Mouse (Mus musculus) right cerebral cortex, adult 18-20 months (tissue): Measurements from ENCODE around the gene Hdac11.
"Not testable (repeated sequence)": the region's sequence is repeated elsewhere in the genome, so short reads cannot be mapped to it uniquely, and the experiment has no call there.

Source experiments
- DNase-seq: peaks from one replicate; pipeline ENCODE4 v3.0.0; 2022; ENCODE audit warnings: mixed read lengths

Hdac11 gene

GRCm38 (mm10) chr6:91207491-91207890 lies 51.0 kb downstream of the Hdac11 start:
- no peak for DNase-seq

- DNase-seq: no peak
Measured at GRCm38 (mm10) chr6:91209780-91210179, 53.3 kb downstream of the Hdac11 start.

- no peak for DNase-seq
Measured at GRCm38 (mm10) chr6:91210852-91211251, 54.4 kb downstream of the Hdac11 start.

DNA sequence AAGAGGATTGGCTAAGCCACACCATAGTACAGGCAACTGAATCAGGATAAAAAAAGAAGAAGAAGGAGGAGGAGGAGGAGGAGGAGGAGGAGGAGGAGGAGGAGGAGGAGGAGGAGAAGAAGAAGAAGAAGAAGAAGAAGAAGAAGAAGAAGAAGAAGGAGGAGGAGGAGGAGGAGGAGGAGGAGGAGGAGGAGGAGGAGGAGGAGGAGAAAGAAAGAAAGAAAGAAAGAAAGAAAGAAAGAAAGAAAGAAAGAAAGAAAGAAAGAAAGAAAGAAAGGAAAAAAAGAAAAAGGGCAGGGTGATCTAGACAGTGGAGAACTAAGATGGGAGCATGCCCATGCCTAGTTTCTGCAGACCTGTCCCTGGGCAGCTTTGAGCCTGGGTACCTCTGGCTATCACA lies 55.7 kb downstream of the Hdac11 start, which contains the start of gene Fbln2:
Gene Fbln2 (plus strand): TSS at position 301 of the 400 bp plus-strand sequence.
- not testable (repeated sequence) for DNase-seq

- peak; percentile 43 for DNase-seq
Measured at GRCm38 (mm10) chr6:91212571-91212970, 56.1 kb downstream of the Hdac11 start.

DNA sequence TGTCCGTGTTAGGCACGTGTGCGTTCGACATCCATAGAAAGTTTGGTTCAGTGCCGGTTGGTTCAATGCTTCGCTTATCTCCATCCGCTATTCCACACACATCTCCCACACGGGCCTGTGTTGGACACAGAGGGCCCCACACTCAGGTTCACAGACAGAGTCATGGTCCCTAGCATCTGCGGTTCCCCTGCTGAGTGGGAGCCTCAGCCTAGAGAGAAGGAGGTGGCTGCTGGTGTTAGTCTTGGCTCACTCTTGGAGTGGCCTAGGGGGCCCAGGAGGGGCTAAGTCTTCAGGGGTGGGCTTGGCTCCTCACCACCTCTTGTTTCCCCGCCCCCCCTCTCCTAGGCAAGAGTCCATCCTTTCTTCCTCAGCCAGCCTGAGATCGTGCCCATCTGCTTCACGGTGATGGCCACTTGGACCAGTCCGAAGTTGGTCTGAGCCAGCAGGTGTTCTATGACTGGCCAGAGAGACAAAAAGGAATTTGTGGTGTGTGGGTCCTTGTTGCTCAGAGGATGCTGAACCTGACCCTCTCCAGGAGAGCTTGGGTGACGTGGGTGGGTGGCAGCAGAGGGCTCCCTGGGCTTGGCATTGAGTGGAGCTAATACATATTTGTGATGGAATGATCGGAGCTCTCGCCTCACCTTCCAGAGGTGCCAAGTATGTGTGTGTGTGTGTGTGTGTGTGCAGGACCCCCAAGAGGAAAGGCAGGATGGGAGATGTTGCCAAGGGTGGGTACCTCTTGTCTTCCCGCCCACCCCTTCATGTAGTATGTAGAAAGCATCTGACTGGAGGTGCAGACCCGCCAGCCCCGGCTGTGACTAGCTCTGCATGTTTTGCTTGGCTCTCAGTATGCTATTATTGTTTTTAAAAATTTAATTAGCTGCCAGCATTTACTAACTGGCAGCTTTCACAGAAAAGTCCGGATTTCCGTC lies 57.1 kb downstream of the Hdac11 start:
- DNase-seq: no peak

GRCm38 (mm10) chr6:91215454-91215853 lies 59.0 kb downstream of the Hdac11 start:
- DNase-seq: peak; percentile 60

DNA sequence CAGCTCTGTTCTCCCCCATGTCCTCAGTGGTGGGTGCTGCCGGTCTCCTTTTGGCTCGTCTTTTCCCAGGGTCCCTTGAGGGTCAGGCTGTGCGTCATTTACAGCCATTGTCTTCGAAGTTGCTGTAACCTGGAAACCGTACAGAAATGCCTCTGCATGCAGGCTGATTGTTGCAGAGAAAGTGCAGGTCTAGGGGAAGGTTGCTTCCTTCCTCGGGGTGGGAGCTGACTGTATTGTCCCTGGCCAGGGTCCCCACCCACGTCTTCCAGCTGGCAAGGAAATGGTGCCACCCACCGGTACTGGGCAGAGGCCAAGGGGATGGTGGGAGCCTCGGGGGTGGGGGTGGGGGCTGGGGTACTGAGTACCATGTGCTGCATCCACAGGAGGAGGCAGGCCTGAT lies 62.0 kb downstream of the Hdac11 start:
- DNase-seq: no peak

DNA sequence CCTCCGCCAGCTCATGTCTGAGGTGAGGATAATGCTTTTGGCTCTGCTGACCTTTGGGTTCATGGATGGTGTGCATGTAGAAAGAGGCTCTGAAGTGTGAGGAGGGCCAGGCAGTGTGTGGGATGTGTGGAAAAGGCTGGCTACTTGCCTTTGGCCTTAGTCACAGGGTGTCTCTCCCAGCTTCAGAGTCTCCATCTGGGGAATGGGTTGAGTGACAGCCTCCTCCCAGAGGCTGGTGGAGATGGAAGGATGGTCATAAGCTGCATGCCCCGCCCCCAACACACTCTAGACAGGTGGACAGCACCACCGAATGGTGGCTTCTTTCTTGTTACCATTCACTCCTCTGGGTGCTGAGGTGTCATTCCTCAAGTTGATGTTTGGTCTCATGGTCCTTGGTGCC lies 62.4 kb downstream of the Hdac11 start:
- peak; percentile 15 for DNase-seq

DNA sequence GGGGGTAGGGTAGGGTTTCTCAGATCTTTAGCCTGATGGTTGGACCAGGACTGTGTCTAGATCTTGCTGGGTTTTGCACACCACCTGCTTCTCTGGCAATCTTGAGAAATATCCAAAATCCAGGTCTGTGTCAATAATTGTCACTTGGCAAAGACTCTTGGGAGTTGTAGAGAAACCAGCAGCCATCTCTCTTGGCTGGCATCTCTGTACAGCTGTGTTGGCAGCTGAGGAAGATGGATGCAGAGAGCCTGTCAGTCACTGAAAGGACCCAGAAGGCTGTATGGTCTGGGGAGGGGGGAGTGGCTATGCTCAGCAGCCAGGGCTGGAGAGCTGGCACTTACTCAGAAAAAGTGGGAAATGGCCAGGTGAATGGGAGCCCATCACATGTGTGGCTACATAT lies 63.6 kb downstream of the Hdac11 start:
- DNase-seq: no peak

- DNase-seq: no peak
Measured at GRCm38 (mm10) chr6:91221094-91221493, 64.6 kb downstream of the Hdac11 start.

GRCm38 (mm10) chr6:91222694-91223346 lies 66.4 kb downstream of the Hdac11 start:
- DNase-seq: no peak
